Mouse (Mus musculus) heart, adult 9 months (tissue): ENCODE measurements around the gene Prkag2.
A peak's percentile ranks its signal among the peaks of the same experiment; 100 is the strongest.
"Not testable (repeated sequence)": the region's sequence is repeated elsewhere in the genome, so short reads cannot be mapped to it uniquely, and the experiment has no call there.

Experiments
- DNase-seq, 2 experiments: peaks; one replicate each; pipeline ENCODE4 v3.0.0; 2022; ENCODE audit warnings: low spot score in 2 of 2

Gene Prkag2

DNA sequence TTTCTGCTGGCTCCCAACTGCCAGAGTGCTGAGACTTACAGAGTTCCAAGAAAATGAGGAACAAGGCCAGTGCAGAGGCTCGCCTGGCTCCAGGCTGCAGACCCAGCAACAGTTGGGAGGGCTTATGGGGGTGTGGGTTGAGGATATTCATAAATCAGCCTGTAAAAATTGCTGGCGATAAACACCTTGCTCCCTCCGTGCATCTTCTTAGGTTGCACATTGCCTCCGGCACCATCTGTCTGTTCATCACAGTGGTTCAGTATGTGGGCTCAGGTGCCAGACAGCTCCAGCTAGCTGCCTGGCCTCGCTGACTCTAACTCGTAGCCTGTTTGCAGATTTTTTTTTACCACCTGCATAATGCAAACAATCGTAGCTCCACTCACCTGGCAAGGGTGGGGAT, 13.4 kb downstream of the Prkag2 start:
- no peak for DNase-seq

DNA sequence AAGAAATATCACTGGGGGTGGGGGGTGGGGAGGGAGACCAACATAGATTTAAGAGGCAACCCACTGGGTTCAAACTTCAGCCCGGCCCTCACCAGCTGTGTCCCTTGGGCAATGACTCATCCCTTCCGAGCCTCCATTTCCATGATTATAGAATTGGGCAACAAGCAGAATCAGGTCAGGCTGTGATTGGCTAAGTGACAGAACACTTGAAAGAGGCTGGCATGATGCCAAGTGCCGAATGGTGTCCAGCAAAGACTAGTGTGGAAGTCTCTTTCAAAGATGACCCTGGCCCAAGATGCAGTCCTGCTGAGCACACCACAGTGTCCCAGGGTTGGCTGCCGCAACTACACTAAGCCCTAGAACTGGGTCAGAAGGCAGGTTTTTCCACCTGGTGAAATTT, 14.2 kb downstream of the Prkag2 start:
- DNase-seq: peak; percentile 61 to 78

GRCm38 (mm10) chr5:25085170-25085569, 15.3 kb downstream of the Prkag2 start:
- DNase-seq: no peak

DNA sequence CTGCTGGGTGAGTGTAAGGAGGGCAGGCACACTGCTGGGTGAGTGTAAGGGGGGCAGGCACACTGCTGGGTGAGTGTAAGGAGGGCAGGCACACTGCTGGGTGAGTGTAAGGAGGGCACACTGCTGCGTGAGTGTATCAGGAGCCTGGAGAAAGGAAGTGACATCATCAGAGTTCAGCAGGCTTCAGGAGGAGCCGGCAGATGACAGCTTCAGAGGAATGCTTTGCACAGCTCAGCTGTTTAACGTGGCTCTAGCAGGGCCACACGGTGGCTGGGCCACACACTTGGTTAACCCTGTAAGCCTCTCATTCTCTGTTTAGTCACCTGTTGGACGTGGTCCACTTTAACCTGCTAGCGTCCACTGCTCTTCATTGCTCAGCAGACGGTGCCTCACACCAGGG, 16.6 kb downstream of the Prkag2 start:
- DNase-seq: no peak

GRCm38 (mm10) chr5:25082542-25082941, 17.9 kb downstream of the Prkag2 start:
- no peak for DNase-seq

GRCm38 (mm10) chr5:25081545-25081944, 18.9 kb downstream of the Prkag2 start:
- DNase-seq: peak; percentile 50 to 51

DNA sequence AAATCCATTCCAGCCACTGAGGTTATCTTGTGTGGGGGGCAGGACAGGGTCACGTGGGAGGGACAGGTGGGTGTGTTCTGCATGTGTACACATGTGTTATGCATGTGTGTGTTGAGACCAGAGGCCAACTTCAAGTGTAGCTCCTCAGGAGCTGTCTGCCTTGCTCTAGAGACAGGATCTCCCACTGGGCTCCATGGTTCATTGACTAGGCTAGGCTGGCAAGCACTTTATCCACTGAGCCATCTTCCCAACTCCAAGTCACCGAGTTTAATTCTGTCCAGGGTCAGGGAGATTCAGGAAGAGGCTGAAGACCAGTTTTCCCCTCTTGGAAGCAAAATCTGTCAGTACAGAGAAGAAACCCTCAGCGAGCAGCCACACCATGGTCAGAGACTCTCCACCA, 19.4 kb downstream of the Prkag2 start:
- no peak for DNase-seq

- DNase-seq: no peak
Measured at GRCm38 (mm10) chr5:25080438-25080945, 19.9 kb downstream of the Prkag2 start.

GRCm38 (mm10) chr5:25079766-25080265, 20.6 kb downstream of the Prkag2 start:
- no peak for DNase-seq

DNA sequence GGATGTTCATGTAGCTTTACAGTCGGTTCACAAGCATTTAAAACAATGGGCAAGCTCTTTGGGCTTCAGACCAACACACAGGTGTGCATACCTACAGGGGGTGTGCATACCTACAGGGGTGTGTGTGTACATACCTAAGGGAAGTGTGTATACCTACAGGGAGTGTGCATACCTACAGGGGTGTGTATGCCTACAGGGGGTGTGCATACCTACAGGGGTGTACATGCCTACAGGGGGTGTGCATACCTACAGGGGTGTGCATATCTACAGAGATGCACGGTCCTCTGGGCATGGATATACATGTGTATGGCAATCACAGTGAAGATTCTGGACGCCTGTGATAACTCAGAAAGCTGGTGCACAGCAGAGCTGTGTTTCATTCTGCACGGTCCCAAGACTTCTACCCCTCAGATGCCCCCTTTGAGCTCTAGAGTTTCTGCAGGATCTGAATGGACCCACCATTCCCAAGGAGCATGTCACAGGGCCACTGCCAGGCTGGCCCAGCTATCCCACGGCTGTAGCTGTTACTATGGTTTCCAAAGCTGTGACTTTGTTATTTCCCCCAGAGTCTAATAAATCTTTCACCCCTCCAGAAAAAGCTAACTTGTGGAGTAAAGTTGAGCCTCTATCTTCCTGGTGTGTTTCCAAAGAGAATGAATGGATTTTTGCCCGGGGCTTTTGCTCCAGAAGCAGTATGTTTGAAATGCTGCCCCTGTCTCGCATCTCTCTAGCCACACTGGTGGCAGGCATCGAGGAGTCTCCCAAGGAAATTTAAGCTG, 22.4 kb downstream of the Prkag2 start:
- DNase-seq: no peak

GRCm38 (mm10) chr5:25077258-25077657, 23.2 kb downstream of the Prkag2 start:
- DNase-seq: not testable (repeated sequence)

GRCm38 (mm10) chr5:25075623-25076022, 24.8 kb downstream of the Prkag2 start:
- no peak for DNase-seq

DNA sequence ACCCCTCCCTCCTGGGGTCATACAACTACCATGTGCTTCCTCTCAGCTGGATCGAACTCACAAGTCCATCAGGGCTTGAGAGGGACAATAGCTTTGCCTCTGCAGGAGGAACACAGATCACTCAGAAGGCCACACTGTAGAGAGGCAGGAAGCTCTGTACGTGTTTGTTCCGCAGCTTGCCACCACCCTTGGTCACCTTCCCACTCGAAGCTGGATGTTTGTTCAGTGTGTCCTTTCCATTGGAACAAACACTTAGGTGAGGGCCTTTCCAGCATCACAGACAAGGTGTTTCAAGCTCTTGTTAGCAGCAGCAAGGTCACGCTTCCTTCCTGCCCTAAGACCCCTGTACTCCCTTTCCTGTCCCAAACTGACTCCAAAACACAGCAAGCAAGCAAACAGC, 30.6 kb downstream of the Prkag2 start:
- DNase-seq: peak in 1 of 2 experiments; percentile 36

DNA sequence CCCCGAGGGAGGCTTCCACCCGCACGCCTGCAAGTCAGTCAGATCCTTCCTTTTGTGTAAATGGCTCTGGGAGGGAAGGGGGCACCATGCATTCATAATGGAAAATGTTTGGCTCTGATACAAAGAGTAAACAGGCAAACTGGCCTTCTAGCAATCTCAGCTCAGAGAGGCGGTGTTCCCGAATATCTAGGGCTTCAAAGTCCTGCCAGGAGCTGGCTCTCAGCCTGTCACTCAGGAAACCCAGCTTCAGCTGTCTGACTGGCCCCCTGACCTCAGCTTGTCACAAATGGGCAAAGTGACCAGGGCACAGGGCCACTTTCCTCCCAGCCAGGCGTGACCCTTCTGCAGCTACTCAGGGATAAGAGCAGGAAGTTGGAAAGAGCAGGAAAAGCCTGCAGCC, 33.3 kb downstream of the Prkag2 start:
- DNase-seq: peak; percentile 71 to 75

DNA sequence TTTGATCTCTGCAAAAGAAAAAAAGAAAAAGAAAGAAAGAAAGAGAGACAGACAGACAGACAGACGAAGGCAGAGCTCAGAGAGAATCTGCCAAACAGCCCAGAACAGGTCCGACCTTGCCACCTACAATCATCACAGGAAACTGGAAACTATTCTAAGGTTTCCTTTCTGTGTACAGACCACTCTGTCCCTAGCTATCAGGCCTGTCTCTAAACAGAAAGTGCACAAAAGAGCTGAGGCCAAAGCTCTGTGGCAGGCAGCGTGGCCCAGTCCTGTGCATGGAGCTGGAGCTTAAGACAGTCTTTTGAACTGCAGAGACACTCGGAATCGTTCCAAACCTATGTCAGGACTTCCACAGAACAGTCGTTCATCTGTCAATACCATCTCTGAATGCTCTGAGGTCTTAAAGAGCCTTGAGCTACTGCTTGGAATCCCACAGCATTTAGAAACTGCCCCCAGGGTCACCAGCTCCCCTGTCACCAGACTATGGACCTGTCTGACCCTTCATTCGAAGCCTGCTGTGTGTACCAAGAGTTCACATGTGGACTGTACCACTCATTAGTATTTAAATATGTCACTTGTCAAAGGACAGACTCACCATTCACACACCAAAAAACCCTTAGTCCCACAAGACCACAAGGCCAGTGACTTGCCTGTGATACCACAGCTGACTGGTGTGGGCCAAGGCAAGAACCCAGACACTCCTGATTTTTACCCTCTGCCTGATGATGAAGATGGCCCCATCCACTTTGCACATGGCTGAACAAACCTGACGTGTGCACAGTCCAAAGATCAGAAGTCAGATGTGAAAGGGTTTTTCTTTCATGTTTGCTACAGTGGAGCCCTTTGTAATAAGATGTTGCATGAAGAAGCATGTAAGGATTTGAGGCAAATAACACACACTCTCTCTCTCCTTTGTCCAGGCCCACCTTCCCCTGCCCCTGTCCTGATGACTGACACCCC, 35.9 kb downstream of the Prkag2 start:
- no peak for DNase-seq

- DNase-seq: no peak
Measured at GRCm38 (mm10) chr5:25062506-25063132, 37.8 kb downstream of the Prkag2 start.

- no peak for DNase-seq
Measured at GRCm38 (mm10) chr5:25058853-25059741, 41.3 kb downstream of the Prkag2 start.

DNA sequence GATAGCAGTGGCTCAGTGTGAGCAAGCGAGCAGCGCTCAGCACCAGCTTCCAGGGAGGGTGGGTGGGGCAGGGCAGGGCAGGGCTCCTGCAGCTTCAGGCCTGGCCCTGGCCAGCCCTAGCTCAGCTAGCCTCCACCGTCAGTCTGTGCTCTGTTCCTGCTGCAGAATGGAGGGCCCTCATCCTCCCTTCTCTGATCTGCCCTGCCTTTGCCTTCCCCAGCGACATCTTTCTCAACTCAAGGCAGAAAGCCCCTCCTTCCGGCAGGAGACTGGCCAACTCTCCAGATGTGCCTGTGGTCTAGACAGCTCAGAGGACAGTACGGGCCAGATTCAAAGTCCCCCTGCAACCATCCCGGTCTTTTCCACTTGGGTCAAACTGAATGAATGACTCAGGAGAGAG, 42.0 kb downstream of the Prkag2 start:
- peak; percentile 58 to 63 for DNase-seq

DNA sequence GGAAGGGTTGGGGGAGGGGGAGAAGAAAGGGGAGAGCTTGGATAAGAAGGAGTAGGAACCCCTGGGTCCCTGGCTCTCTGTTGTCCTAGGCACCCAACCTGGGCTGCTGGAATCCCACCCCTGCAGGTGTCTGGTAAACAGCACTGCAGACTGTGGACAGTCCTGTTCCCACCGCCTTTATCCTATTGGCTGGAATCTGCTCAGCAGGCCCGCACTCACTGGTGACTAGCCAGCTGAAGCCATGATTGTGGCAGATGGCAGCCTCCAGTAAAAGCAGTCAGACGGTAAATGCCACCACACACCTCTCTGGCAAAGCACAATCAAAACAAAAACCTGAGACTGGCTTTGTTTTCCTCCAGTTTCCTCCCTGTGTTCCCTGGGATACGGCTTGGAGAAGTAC, 45.2 kb downstream of the Prkag2 start:
- DNase-seq: no peak

DNA sequence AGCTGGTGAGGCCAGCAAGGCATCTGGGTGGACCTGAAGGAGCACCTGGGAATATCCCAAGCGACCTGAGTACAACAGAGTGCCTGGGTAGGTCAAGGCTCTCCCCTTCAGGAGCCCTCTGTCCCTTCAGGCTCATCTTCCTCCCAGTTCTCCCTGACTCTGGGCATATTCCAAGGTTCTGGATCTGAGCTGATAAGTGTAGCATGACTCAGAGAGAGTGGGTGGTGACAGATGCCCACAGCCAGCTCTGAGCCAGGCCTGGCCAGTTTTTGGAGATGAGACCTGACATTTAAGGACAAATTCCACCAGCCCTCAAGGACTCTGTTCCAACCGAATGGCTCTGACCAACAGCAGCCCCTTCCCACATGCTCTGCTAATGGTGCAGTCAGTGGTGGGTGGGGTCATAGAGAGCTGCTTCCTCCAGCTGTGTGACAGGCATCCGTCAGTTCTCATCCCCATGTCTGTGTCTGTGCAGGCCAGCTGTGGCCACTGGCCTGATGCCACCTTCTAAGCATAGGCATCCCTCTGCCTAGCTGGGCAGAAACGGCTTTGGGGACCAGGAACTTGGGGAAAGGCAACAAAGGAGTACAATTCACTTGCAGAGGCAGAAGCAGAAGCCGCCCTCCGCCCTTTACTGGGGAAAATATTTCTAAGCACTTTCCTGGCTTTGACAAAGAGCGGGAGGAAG, 46.3 kb downstream of the Prkag2 start:
- DNase-seq: no peak
